ENCODE assay signal across 12 mouse cellular contexts in genomic region chr16:35362221-35362620, GRCm38 (mm10). TPM values are rescaled to one million over a fixed set of nuclear protein-coding genes. Genes with fewer than 3 reads are reported as not detected.
A peak's percentile ranks its signal among the peaks of the same experiment; 100 is the strongest.
DNase-seq lines count a peak whose midpoint lies in the region; ATAC-seq and TF ChIP-seq lines count a peak whose summit lies in the region.
"Had no signal": no experiment of that assay in that cellular context is flagged by ENCODE, and none has a peak within 500 bp of the region (broad histone marks: within the 10 kb centered on the region; RNA-seq: fewer than 3 reads in every experiment).

No protein-coding gene starts in this region.

- no peak for ATAC-seq in intestine, embryonic 15.5 days

- peak overlapping the region; percentile 72 for H3K4me2 ChIP-seq in intestine, embryonic 15.5 days (replicated peaks)

- no peak overlapping the region for H3K27ac ChIP-seq in layer of hippocampus, adult 2 months
- H3K27ac ChIP-seq in intestine, embryonic 15.5 days = no peak overlapping the region
- H3K27ac ChIP-seq: liver, embryonic 15.5 days had no signal

- no peaks in the 10 kb centered on the region for H3K27me3 ChIP-seq in intestine, embryonic 15.5 days (replicated peaks)

- peaks cover 6% of the 10 kb centered on the region; the same call in 1 of the 2 replicates for H3K4me1 ChIP-seq in intestine, embryonic 15.5 days (replicated peaks)

- 84% methylated on average over 2 of the region's 2 CpGs for WGBS in intestine, embryonic 15.5 days

- no peaks in the 10 kb centered on the region for H3K9me3 ChIP-seq in intestine, embryonic 15.5 days
- H3K9me3 ChIP-seq: liver, embryonic 15.5 days had no signal

- no peaks in the 10 kb centered on the region for H3K36me3 ChIP-seq in intestine, embryonic 15.5 days
- H3K36me3 ChIP-seq: liver, embryonic 15.5 days had no signal

- no peak overlapping the region for H3K4me3 ChIP-seq in layer of hippocampus, adult 2 months
- H3K4me3 ChIP-seq in intestine, embryonic 15.5 days (replicated peaks) = no peak overlapping the region

- no peak overlapping the region for H3K9ac ChIP-seq in intestine, embryonic 15.5 days

- peak; percentile 32 for TF ChIP-seq CTCF in layer of hippocampus, adult 2 months (conservative IDR thresholded peaks at IDR 0.05)

- DNase-seq in embryo, embryonic 10 days (ENCODE audit: low spot score) = peak; percentile 7
- DNase-seq in embryo, embryonic 9.5 days (ENCODE audit: extremely low spot score) = no peak
- DNase-seq in layer of hippocampus, adult 2 months (ENCODE audit: low spot score in 2 of 2) = no peak
- DNase-seq in layer of hippocampus, adult 9-11 months = no peak
- peak; percentile 12 for DNase-seq in 416B (ENCODE audit: low read depth)
- no peak for DNase-seq in adrenal gland, adult 2 months
- no peak for DNase-seq in retina, postnatal 1 day
- DNase-seq: B cell, adult 2 months; cerebellum, adult 11 months; heart, postnatal 10 days had no signal

RNA-seq across cellular contexts. Expression of gene Sec22a, which starts 1.5 kb away (rescaled TPM):
- 10 to 100 TPM; 13.7 to 16.7 TPM for total RNA-seq in layer of hippocampus, adult 2 months (2021)
- polyA plus RNA-seq in intestine, embryonic 15.5 days (2015; fragmentation: Nextera tagmentation; extraction: Ambion mirVana) = 53.3 and 54.3 TPM in 2 replicates
- 10 to 100 TPM; 21.6 to 25.1 TPM for total RNA-seq in adrenal gland, adult 2 months (2021)
- polyA plus RNA-seq in adrenal gland, adult 2 months (2012; rRNA removed) = 3.8 and 6.0 TPM in 2 replicates

Comparison
In these comparisons a context has a peak if more than half of its experiments do, and no peak if none do; other contexts are left out.
1. DNase-seq: peak in embryo, embryonic 10 days (single experiment) and 416B (single experiment); none in embryo, embryonic 9.5 days (single experiment), layer of hippocampus, adult 2 months (0 of 2), layer of hippocampus, adult 9-11 months (single experiment), adrenal gland, adult 2 months (single experiment) and retina, postnatal 1 day (single experiment).